Mouse (Mus musculus) neural tube, embryonic 15.5 days (tissue): ENCODE measurements around the gene Rps21. TPM values are rescaled to one million over a fixed set of nuclear protein-coding genes. Genes with fewer than 3 reads are reported as not detected.
"Not testable (repeated sequence)": the region's sequence is repeated elsewhere in the genome, so short reads cannot be mapped to it uniquely, and the experiment has no call there.

Source experiments
- ATAC-seq: fragments of 200-750 bp; cut with Nextera tagmentation; 2 replicates; pipeline ENCODE4 v1.8.0; 2017; ENCODE audit warnings: mild to moderate bottlenecking, moderate TSS enrichment, moderate library complexity; ENCODE audit not compliant: low FRiP score
- H3K27ac ChIP-seq: fragments of 300-500 bp; sonication (generic); replicated peaks from 2 replicates; pipeline ENCODE4 v1.5.1; 2015; ENCODE audit warnings: mild to moderate bottlenecking, inconsistent platforms
- H3K27me3 ChIP-seq: fragments of 300-500 bp; sonication (generic); replicated peaks from 2 replicates; pipeline ENCODE4 v1.6.1; 2015; ENCODE audit warnings: inconsistent platforms
- H3K36me3 ChIP-seq: fragments of 300-500 bp; sonication (generic); 2 replicates; pipeline ENCODE4 v1.6.1; 2015; ENCODE audit warnings: inconsistent platforms
- H3K4me1 ChIP-seq: fragments of 300-500 bp; sonication (generic); 2 replicates; pipeline ENCODE4 v1.6.1; 2015; ENCODE audit warnings: inconsistent platforms
- H3K4me2 ChIP-seq: fragments of 300-500 bp; sonication (generic); 2 replicates; pipeline ENCODE4 v1.6.1; 2015; ENCODE audit warnings: inconsistent platforms, mild to moderate bottlenecking, moderate library complexity
- H3K4me3 ChIP-seq: fragments of 300-500 bp; sonication (generic); replicated peaks from 2 replicates; pipeline ENCODE4 v1.5.1; 2015; ENCODE audit warnings: mild to moderate bottlenecking, inconsistent platforms
- H3K9ac ChIP-seq: fragments of 300-500 bp; sonication (generic); replicated peaks from 2 replicates; pipeline ENCODE4 v1.6.1; 2015; ENCODE audit warnings: mild to moderate bottlenecking, inconsistent platforms
- H3K9me3 ChIP-seq: fragments of 300-500 bp; sonication (generic); replicated peaks from 2 replicates; pipeline ENCODE4 v1.6.1; 2016; ENCODE audit warnings: inconsistent platforms
- WGBS: fragments of 180-500 bp; shearing (Covaris S2); methylation state at CpG from one replicate; pipeline ENCODE4 v1.1.7; 2015; ENCODE audit warnings: mixed read lengths; 5-methylcytosine and 5-hydroxymethylcytosine counted together
- polyA plus RNA-seq: library from polyadenylated mRNA; unstranded; fragments of >200 nt; fragmentation: Nextera tagmentation; extraction: Ambion mirVana; gene quantifications from 2 replicates; pipeline ENCODE4 v1.2.1, GENCODE M21; 2015

The Rps21 gene
- polyA plus RNA-seq, 1 experiment from 2014 or later: 382 TPM

DNA sequence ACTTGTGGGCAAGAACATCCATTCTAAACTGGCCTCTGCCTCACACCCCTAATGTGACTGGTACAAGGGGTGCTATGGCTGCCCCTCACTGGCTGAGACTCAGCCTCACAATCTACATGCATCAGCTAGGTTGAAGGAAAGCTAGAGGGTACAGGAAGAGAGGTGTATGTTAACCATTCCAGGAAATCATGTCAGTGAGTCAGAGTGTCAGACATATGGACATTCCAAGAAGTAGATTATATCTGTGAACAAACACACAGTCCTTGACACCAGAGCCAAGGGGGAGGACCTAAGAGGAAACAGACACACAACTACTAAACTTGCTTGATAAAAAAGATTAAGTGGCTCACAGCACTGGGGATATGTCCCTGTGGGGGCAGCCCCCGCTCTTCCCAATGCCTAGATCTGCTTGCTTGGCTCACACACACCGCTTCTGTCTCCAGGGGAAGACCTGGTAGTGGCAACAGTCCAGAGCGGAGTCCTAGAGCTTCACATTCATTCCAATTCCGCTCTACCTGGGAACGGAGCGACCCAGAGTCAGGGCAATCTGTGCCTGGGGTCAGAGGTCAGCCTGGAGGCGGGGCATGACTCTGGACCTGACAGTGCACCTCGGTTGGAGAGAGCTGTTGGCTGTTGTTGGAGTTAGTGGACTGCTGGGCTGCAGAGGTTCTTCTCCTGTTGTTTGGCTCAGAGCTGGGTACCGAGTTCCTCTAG is 8.1 kb upstream of the Rps21 start:
- Histone ChIP-seq H3K4me2 (no peak overlapping the region), H3K9me3 (no peaks in the 10 kb centered on the region), H3K27me3 (no peaks in the 10 kb centered on the region), H3K4me3 (no peak overlapping the region), H3K36me3 (no peaks in the 10 kb centered on the region), H3K9ac (no peak overlapping the region), H3K27ac (no peak overlapping the region), H3K4me1 (peaks cover 8% of the 10 kb centered on the region)
- 74% methylated on average over 9 of the region's 9 CpGs for WGBS
- no peak for ATAC-seq

DNA sequence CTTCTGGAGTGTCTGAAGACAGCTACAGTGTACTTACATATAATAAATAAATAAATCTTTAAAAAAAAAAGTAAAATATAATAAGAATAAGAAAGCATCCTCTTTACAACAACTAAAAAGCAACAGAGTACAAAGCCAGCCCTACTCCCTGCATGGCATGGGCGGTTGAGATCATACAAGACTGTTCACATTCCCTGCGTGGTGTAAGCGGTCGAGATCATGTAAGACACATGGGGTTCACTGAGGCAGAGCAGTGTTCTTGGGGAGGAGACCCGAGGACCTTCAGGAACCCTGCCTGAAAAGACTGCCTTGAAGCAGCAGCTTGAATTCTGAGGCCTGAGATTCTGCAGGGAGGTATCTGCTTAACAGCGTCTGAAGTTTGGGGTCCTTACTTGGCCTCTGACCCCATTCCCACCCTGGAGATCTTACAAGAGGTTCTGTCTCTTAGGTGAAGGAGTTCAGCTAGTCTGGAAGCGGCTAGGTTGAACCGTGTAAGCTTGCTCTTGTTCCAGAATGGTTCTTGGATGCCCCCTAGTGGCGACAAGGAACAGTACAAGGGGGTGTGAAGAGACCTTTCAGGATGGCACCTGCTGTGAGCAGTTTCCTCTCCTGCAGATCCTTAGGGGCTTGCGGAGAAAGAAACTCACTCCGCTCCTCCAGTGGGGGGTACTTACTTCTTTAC is 6.1 kb upstream of the Rps21 start:
- 0 out of 2 replicates have a peak overlapping the region, but pooled peaks have one; percentile 17 for H3K4me2 ChIP-seq

GRCm38 (mm10) chr2:180251838-180252237 is 5.3 kb upstream of the Rps21 start:
- Histone ChIP-seq H3K27me3 (no peaks in the 10 kb centered on the region), H3K4me1 (peaks cover 18% of the 10 kb centered on the region), H3K4me3 (no peak overlapping the region), H3K9ac (no peak overlapping the region), H3K9me3 (no peaks in the 10 kb centered on the region), H3K36me3 (no peaks in the 10 kb centered on the region), H3K4me2 (no peak overlapping the region), H3K27ac (no peak overlapping the region)
- 55% methylated on average over 3 of the region's 3 CpGs for WGBS
- ATAC-seq: no peak

More for the DNA sequence above, 6.1 kb upstream of the Rps21 start:
- H3K4me1 ChIP-seq: peaks cover 12% of the 10 kb centered on the region
- no peaks in the 10 kb centered on the region for H3K36me3 ChIP-seq
- WGBS: 32% methylated on average over 11 of the region's 11 CpGs
- no peak overlapping the region for H3K4me3 ChIP-seq
- H3K27ac ChIP-seq: no peak overlapping the region
- H3K9me3 ChIP-seq: no peaks in the 10 kb centered on the region
- ATAC-seq: peak; percentile 58
- no peaks in the 10 kb centered on the region for H3K27me3 ChIP-seq
- 0 out of 2 replicates have a peak overlapping the region, but pooled peaks have one; percentile 17 for H3K9ac ChIP-seq

DNA sequence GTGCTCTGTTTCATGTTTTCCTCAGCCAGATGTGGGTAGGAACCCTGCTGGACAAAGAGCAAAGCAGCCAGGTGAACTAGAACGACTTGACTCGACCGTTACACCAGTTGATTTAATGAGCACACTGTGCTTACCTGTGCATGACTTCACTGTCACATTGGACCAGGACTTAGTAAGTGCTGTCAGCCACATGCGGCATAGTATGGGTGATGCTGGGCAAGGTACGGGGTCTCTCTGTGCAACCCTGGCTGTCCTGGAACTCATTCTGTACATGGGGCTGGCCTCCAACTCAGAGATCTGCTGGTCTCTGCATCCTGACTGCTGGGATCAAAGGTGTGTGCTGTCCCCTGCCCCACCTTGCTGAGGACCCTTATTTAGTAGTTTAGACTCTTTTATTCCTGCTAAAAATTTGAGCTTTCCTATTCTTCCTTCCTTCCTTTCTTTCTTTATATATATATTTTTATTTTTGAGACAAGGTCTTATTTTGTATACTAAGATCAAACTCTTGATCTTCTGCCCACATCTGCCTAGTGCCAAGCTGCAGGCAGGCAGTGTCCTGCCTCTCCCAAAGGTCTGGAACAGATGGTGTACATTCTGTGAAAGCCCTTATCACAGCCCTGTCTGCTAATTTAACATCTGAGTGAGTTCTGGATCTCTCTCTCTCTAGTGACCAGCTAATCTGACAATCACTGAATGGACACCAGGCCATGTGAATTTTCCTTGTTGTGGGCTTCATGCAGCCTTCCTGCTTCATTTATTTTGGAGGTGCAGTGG is 2.6 kb upstream of the Rps21 start:
- 96% methylated on average over 5 of the region's 5 CpGs for WGBS
- H3K9ac ChIP-seq: no peak overlapping the region
- no peak overlapping the region for H3K4me3 ChIP-seq
- peaks cover 33% of the 10 kb centered on the region for H3K4me1 ChIP-seq
- no peak overlapping the region for H3K27ac ChIP-seq
- peaks cover 13% of the 10 kb centered on the region for H3K36me3 ChIP-seq
- no peak overlapping the region for H3K4me2 ChIP-seq
- no peaks in the 10 kb centered on the region for H3K27me3 ChIP-seq
- no peaks in the 10 kb centered on the region for H3K9me3 ChIP-seq
- no peak for ATAC-seq

DNA sequence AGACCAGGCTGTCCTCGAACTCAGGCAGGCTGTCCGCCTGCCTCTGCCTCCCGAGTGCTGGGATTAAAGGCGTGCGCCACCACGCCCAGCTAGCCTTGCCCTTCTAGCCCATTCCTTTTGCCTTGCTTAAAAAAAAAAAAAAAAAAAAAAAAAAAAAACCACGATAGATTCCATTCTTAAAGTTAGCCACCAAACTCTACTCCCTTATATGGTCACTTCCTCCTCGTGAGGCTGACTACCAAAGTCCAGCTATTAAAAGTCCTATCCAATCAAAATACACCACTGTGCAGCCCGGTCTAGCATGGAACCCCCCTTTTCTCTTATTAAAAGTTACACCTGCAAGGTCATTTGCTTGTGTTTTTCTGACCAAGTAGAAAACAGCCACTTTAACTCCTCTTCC is 1.5 kb upstream of the Rps21 start:
- Histone ChIP-seq H3K4me1 (peaks cover 33% of the 10 kb centered on the region), H3K36me3 (peaks cover 23% of the 10 kb centered on the region), H3K4me3 (peak overlapping the region; percentile 84), H3K4me2 (peak overlapping the region; percentile 88), H3K9ac (no peak overlapping the region), H3K27me3 (no peaks in the 10 kb centered on the region), H3K27ac (no peak overlapping the region), H3K9me3 (no peaks in the 10 kb centered on the region)
- no peak for ATAC-seq
- 95% methylated on average over 9 of the region's 9 CpGs for WGBS

DNA sequence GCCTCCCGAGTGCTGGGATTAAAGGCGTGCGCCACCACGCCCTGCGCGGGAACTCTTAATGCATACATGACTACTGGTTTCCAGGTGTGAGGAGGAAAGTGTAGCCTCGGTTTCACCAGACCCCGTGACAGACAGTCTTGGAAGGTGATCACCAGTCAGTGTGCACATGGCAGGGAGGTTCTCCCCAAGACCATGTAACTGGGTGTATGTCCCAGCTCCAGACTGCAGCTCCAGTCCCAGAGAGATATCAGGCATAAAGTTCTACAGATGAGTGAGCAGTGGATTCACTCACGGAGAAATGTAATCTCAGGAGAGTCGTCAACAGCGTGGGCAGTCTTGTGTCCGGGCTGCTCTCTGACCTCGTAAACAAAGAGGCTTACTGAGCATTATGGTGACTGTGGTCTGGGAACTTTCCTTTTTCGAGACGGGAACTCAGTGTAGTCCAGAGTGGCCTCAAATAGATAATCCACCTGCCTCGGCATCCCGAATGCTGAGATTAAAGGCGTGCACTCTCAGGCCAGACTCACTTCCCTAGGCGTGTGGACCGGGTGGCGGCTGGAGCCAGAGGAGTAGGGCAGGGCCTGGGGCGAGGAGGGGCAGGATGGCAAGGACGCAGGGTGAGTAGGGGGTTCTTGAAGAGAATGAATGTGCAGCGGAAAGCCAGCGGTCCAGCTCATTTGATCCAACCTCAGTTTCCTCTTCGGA is 729 bp upstream of the Rps21 start:
- 24% methylated on average over 26 of the region's 26 CpGs for WGBS
- Histone ChIP-seq H3K36me3 (peaks cover 30% of the 10 kb centered on the region), H3K4me1 (peaks cover 29% of the 10 kb centered on the region), H3K27me3 (no peaks in the 10 kb centered on the region), H3K4me2 (peak overlapping the region; percentile 88), H3K9ac (peak overlapping the region; percentile 64), H3K27ac (peak overlapping the region; percentile 91), H3K9me3 (no peaks in the 10 kb centered on the region), H3K4me3 (peak overlapping the region; percentile 84)
- ATAC-seq: peak; percentile 70

- H3K27me3 ChIP-seq: no peaks in the 10 kb centered on the region
- H3K9ac ChIP-seq: peak overlapping the region; percentile 95
- peak overlapping the region; percentile 88 for H3K4me2 ChIP-seq
- WGBS: 55% methylated on average over 11 of the region's 11 CpGs
- peaks cover 26% of the 10 kb centered on the region for H3K4me1 ChIP-seq
- H3K36me3 ChIP-seq: peaks cover 46% of the 10 kb centered on the region
- H3K9me3 ChIP-seq: no peaks in the 10 kb centered on the region
- no peak for ATAC-seq
- peak overlapping the region; percentile 84 for H3K4me3 ChIP-seq
- H3K27ac ChIP-seq: peak overlapping the region; percentile 88
Measured at GRCm38 (mm10) chr2:180257963-180258865, 1.0 kb downstream of the Rps21 start.

- ATAC-seq, H3K27me3 ChIP-seq, H3K4me3 ChIP-seq, H3K27ac ChIP-seq, H3K4me2 ChIP-seq, H3K9me3 ChIP-seq, H3K9ac ChIP-seq: not testable (repeated sequence)
- peaks cover 54% of the 10 kb centered on the region for H3K36me3 ChIP-seq
- WGBS: 81% methylated on average over 10 of the region's 10 CpGs
- H3K4me1 ChIP-seq: peaks cover 26% of the 10 kb centered on the region
Measured at GRCm38 (mm10) chr2:180258951-180259484, 1.8 kb downstream of the Rps21 start.

DNA sequence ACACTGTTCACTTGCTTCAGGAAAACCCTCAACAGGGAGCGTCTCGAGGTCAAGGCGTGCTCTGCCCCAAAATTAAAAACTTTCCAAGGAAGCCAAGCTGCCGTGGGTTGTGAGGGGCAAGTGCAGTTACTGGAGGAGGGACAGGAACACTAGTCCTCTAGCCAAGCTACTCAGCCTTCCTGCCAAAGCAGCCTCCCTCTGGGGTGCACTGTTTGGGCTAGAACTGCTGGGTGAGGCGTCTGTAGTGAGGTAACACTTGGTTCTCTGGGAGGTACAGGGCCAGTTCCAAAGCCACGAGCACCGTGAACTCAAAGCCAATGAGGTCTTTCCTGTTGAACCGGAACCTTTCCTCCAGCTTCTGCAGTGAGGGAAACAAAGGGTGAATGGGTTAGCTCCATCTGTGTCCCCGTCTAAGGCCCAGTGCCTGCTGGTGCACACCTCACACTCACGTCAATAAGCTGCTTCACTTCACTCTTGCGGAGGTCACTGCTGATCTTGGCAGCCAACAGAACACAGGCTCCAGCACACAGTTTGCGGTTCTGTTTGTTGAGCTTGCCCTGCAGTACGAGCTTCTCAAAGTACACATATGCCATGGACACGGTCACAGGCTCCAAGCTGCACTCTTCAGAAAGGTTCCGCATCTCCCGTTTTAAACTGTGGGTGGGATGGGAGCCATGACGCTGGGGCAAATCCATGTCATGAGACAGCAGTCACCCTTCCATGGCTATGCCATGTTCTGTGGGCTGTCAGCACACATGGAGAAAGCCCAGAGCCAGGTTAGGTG is 2.8 kb downstream of the Rps21 start:
- WGBS: 72% methylated on average over 17 of the region's 17 CpGs

More for the DNA sequence above, 2.8 kb downstream of the Rps21 start:
- H3K27ac ChIP-seq, H3K4me3 ChIP-seq, H3K9me3 ChIP-seq, ATAC-seq, H3K9ac ChIP-seq, H3K27me3 ChIP-seq, H3K4me2 ChIP-seq: not testable (repeated sequence)
- Histone ChIP-seq H3K36me3 (peaks cover 59% of the 10 kb centered on the region), H3K4me1 (peaks cover 26% of the 10 kb centered on the region)
